Mouse (Mus musculus) left cerebral cortex, postnatal 4 days (tissue): Measurements from ENCODE around the gene C87977. TPM values are rescaled to one million over a fixed set of nuclear protein-coding genes. Genes with fewer than 3 reads are reported as not detected.
"Not testable (repeated sequence)": the region's sequence is repeated elsewhere in the genome, so short reads cannot be mapped to it uniquely, and the experiment has no call there.

Source experiments
- DNase-seq: peaks from one replicate; pipeline ENCODE4 v3.0.0-alpha.2; 2022
- intact Hi-C: fragments of 180-260 bp; cut with DNase I; formaldehyde crosslinking; loops from one replicate; pipeline ENCODE4 v1.15.1; 2025
- total RNA-seq, 2 experiments: library from RNA; stranded (reverse); gene quantifications; 2 replicates each; pipeline ENCODE4 v1.2.3; 2021

Gene C87977
- total RNA-seq, result not detected

- DNase-seq, intact Hi-C loops: not testable (repeated sequence)
Measured at GRCm38 (mm10) chr4:144213218-144213617, at the start of gene C87977. TSS of gene C87977 (minus strand) at chr4:144213318.

GRCm38 (mm10) chr4:144254768-144255167 is 41.6 kb upstream of the C87977 start:
- intact Hi-C loops, DNase-seq: not testable (repeated sequence)

GRCm38 (mm10) chr4:144190419-144190818 is 22.7 kb downstream of the C87977 start, which contains the start of gene Oog2:
TSS of gene Oog2 (plus strand) at chr4:144190719.
- intact Hi-C loops, result no loop called here
- DNase-seq, result no peak

- intact Hi-C loops, result no loop called here
Measured at GRCm38 (mm10) chr4:144162563-144162962, 50.6 kb downstream of the C87977 start, which contains the start of gene Oog3. TSS of gene Oog3 (minus strand) at chr4:144162663.

More at GRCm38 (mm10) chr4:144162563-144162962, 50.6 kb downstream of the C87977 start, which contains the start of gene Oog3:
- DNase-seq, result no peak

Other genes starting within 250 kb of the C87977 start
- gene Gm13101, start 246.4 kb downstream of the C87977 start, total RNA-seq, result not detected
- not detected for gene Pramef17, start 218.9 kb downstream of the C87977 start, total RNA-seq
- gene Pramel4, start 154.2 kb downstream of the C87977 start, total RNA-seq, result not detected
- not detected for gene Gm13102, start 106.8 kb downstream of the C87977 start, total RNA-seq
- not detected for gene Oog3, start 50.7 kb downstream of the C87977 start, total RNA-seq
- gene Oog2, start 22.6 kb downstream of the C87977 start, total RNA-seq, result not detected
- gene Pramel5, start 67.2 kb upstream of the C87977 start, total RNA-seq, result not detected
- gene Gm13128, start 116.9 kb upstream of the C87977 start, total RNA-seq, result not detected
- not detected for gene Gm13119, start 144.6 kb upstream of the C87977 start, total RNA-seq
- gene Pramef20, start 164.6 kb upstream of the C87977 start, total RNA-seq, result not detected
- not detected for gene Pramef12, start 195.1 kb upstream of the C87977 start, total RNA-seq
- not detected for gene 1700012P22Rik, start 225.5 kb upstream of the C87977 start, total RNA-seq
- gene Gm9944, start 240.0 kb upstream of the C87977 start, total RNA-seq, result not detected